Mouse (Mus musculus): ENCODE measurements around the gene Cgn.

Cgn gene

GRCm38 (mm10) chr3:94786367-94786835 is at the start of gene Cgn:
Cgn (minus strand) TSS chr3:94786492.
- DNase-seq = peak; percentile 95

GRCm38 (mm10) chr3:94835396-94835795 is 49.1 kb upstream of the Cgn start:
- no peak for DNase-seq

GRCm38 (mm10) chr3:94833358-94833757 is 47.1 kb upstream of the Cgn start:
- DNase-seq = no peak

- no peak for DNase-seq
Observed at GRCm38 (mm10) chr3:94832701-94833100, 46.4 kb upstream of the Cgn start.

- no peak for DNase-seq
Observed at GRCm38 (mm10) chr3:94832100-94832499, 45.8 kb upstream of the Cgn start.

- no peak for DNase-seq
Observed at GRCm38 (mm10) chr3:94824110-94824509, 37.8 kb upstream of the Cgn start.

GRCm38 (mm10) chr3:94822082-94822481 is 35.8 kb upstream of the Cgn start:
- DNase-seq = no peak

- peak; percentile 39 for DNase-seq
Observed at GRCm38 (mm10) chr3:94821008-94821638, 34.8 kb upstream of the Cgn start.

GRCm38 (mm10) chr3:94819452-94820425 is 33.4 kb upstream of the Cgn start:
- DNase-seq = no peak

- no peak for DNase-seq
Observed at GRCm38 (mm10) chr3:94817731-94818130, 31.4 kb upstream of the Cgn start.

- DNase-seq = no peak
Observed at GRCm38 (mm10) chr3:94815603-94816002, 29.3 kb upstream of the Cgn start.

GRCm38 (mm10) chr3:94814663-94815062 is 28.4 kb upstream of the Cgn start:
- DNase-seq = no peak

- no peak for DNase-seq
Observed at GRCm38 (mm10) chr3:94814063-94814462, 27.8 kb upstream of the Cgn start.

- no peak for DNase-seq
Observed at GRCm38 (mm10) chr3:94813651-94814050, 27.4 kb upstream of the Cgn start.

- no peak for DNase-seq
Observed at GRCm38 (mm10) chr3:94811628-94812027, 25.3 kb upstream of the Cgn start.

- no peak for DNase-seq
Observed at GRCm38 (mm10) chr3:94808296-94808695, 22.0 kb upstream of the Cgn start.

GRCm38 (mm10) chr3:94804976-94805375 is 18.7 kb upstream of the Cgn start:
- DNase-seq = no peak

GRCm38 (mm10) chr3:94804146-94804545 is 17.9 kb upstream of the Cgn start:
- no peak for DNase-seq

GRCm38 (mm10) chr3:94796181-94796580 is 9.9 kb upstream of the Cgn start:
- no peak for DNase-seq

- DNase-seq = no peak
Observed at GRCm38 (mm10) chr3:94795596-94796140, 9.4 kb upstream of the Cgn start.

- no peak for DNase-seq
Observed at GRCm38 (mm10) chr3:94794359-94794758, 8.1 kb upstream of the Cgn start.

GRCm38 (mm10) chr3:94793672-94794071 is 7.4 kb upstream of the Cgn start:
- no peak for DNase-seq

GRCm38 (mm10) chr3:94792258-94792657 is 6.0 kb upstream of the Cgn start:
- no peak for DNase-seq

- no peak for DNase-seq
Observed at GRCm38 (mm10) chr3:94789516-94789915, 3.2 kb upstream of the Cgn start.

All from cerebellum, adult 11 months (tissue).